Mouse (Mus musculus): ENCODE results near the gene 1700010I14Rik. TPM values are rescaled to one million over a fixed set of nuclear protein-coding genes. Genes with fewer than 3 reads are reported as not detected.
A peak's percentile ranks its signal among the peaks of the same experiment; 100 is the strongest.

Gene 1700010I14Rik
- polyA plus RNA-seq (2016; fragmentation: Nextera tagmentation; extraction: Ambion mirVana): 1.2 and 2.1 TPM in 2 replicates

DNA sequence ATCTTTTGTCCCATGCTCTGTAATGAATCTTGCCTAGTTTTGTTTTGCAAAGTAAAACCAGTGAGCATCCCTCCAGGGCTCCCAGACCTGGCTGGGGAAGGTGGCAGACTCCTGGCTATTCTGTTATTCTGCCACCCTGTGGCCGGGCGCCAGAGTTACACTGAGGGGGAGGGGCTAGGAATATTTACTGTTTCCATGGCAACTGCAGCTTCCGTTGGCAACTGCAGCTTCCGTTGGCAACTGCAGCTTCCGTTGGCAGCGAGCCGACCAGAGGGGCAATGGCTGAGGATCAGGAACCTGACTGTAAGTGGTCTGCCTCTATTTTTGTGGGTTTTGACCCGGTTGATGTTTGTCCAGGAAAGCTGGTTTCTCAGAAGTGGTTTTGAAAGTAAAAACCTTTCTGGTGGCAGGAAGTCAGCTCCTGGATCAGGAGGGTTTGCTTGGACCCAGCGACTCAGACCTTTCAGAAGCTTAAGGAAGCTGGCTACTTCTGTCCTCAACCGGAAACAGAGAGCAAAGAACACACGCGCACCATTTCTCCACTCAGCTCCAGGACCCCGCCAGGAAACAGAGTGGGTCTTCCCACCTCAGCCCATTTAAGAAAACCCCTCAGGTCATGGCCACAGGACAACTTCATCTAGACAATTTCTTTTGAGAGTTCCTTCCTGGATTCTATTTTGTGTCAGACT lies at the start of gene 1700010I14Rik:
Gene 1700010I14Rik, plus strand, starts transcription at position 215 of the 689 bp plus-strand sequence.
- Histone ChIP-seq H3K27ac (peak within 1 kb of the TSS; percentile 32; the same call in 1 of the 2 replicates), H3K27me3 (ENCODE audit: insufficient read depth, poor library complexity, severe bottlenecking) (no peaks in the 10 kb centered on the region), H3K9me3 (no peaks in the 10 kb centered on the region), H3K4me3 (peak within 1 kb of the TSS; percentile 53), H3K4me1 (0 out of 2 replicates have a peak, but pooled peaks cover 6% of the 10 kb centered on the region), H3K36me3 (0 out of 2 replicates have a peak, but pooled peaks cover 5% of the 10 kb centered on the region)
- 8% methylated on average over 13 of the region's 13 CpGs for WGBS
- DNase-seq (ENCODE audit: low spot score): peak; percentile 86

DNA sequence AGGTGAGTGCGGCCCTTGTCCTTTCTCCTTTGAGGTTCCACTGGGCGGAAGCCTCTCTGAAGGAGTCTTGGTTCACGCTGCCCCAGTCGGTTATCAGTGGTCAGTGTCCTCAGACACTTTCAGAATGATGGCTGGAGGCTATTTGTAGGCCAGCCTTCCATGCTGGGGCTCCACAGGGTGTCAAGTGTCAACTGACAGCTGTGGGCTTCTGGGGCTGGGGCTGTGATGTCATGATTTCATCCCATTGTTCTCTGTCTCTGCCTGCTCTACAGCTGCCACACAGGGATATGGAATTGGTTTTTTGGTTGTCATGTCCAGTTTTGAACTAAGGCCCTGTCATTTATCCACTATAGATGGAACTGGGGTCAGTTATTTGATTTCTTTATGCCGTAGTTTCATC lies 36.5 kb upstream of the 1700010I14Rik start:
- no peak for DNase-seq (ENCODE audit: low spot score)
- H3K9me3 ChIP-seq: no peaks in the 10 kb centered on the region
- peaks cover 16% of the 10 kb centered on the region; the same call in 1 of the 2 replicates for H3K27me3 ChIP-seq (ENCODE audit: insufficient read depth, poor library complexity, severe bottlenecking)
- H3K4me3 ChIP-seq: no peak overlapping the region
- peaks cover 6% of the 10 kb centered on the region; the same call in 1 of the 2 replicates for H3K4me1 ChIP-seq
- 58% methylated on average over 5 of the region's 5 CpGs for WGBS
- 0 out of 2 replicates have a peak, but pooled peaks cover 5% of the 10 kb centered on the region for H3K36me3 ChIP-seq
- H3K27ac ChIP-seq: no peak overlapping the region

GRCm38 (mm10) chr17:8952951-8953350 lies 35.2 kb upstream of the 1700010I14Rik start:
- peaks cover 6% of the 10 kb centered on the region; the same call in 1 of the 2 replicates for H3K4me1 ChIP-seq
- 87% methylated on average over 8 of the region's 8 CpGs for WGBS
- DNase-seq (ENCODE audit: low spot score): no peak
- 0 out of 2 replicates have a peak, but pooled peaks cover 5% of the 10 kb centered on the region for H3K36me3 ChIP-seq
- no peak overlapping the region for H3K4me3 ChIP-seq
- no peak overlapping the region for H3K27ac ChIP-seq
- H3K9me3 ChIP-seq: no peaks in the 10 kb centered on the region
- peaks cover 5% of the 10 kb centered on the region; the same call in 1 of the 2 replicates for H3K27me3 ChIP-seq (ENCODE audit: insufficient read depth, poor library complexity, severe bottlenecking)

- Histone ChIP-seq H3K9me3 (no peaks in the 10 kb centered on the region), H3K4me1 (no peaks in the 10 kb centered on the region), H3K27me3 (ENCODE audit: insufficient read depth, poor library complexity, severe bottlenecking) (no peaks in the 10 kb centered on the region), H3K27ac (no peak overlapping the region), H3K4me3 (no peak overlapping the region), H3K36me3 (no peaks in the 10 kb centered on the region)
- 84% methylated on average over 6 of the region's 6 CpGs for WGBS
- no peak for DNase-seq (ENCODE audit: low spot score)
Observed at GRCm38 (mm10) chr17:8958125-8958524, 30.0 kb upstream of the 1700010I14Rik start.

DNA sequence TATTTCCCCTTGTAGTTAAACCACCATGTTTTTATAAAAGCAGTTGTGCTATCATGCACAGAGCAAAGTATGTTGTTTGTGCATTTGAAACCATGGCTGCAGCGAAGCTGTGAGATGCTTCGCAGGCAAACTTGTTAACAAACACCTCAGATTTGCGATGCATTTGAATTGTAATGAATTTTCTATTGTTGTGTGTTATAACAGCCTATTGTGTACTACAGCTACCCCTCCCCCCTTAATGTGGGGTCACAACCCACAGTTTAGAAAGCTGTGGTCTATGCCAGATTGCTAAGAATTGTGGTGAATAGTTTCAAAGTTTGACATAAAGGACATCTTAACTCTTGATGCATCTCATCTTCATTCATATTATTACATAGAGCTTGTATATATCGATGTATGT lies 27.7 kb upstream of the 1700010I14Rik start:
- Histone ChIP-seq H3K27me3 (ENCODE audit: insufficient read depth, poor library complexity, severe bottlenecking) (no peaks in the 10 kb centered on the region), H3K36me3 (no peaks in the 10 kb centered on the region), H3K9me3 (no peaks in the 10 kb centered on the region), H3K4me3 (no peak overlapping the region), H3K27ac (no peak overlapping the region), H3K4me1 (no peaks in the 10 kb centered on the region)
- no peak for DNase-seq (ENCODE audit: low spot score)
- 83% methylated on average over 4 of the region's 4 CpGs for WGBS

DNA sequence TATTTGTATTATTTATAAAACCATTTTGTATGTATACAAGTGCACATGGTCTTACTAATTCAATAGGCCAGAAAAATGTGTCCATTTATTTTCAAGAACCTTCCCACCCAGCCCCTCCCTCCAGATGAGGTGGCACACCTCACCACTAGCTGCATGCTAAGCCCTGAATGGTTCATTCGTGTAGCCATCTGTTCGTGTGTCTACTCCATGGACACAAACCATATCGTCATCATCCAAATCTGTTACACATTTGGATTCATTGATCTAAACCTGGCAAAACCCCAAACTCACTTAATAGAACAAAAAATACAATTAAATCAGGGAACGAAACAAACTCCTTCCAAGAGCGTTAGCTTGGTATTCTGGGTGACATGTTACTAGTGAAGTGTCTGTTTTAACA lies 27.0 kb upstream of the 1700010I14Rik start:
- Histone ChIP-seq H3K27me3 (ENCODE audit: insufficient read depth, poor library complexity, severe bottlenecking) (no peaks in the 10 kb centered on the region), H3K36me3 (no peaks in the 10 kb centered on the region), H3K4me3 (no peak overlapping the region), H3K9me3 (no peaks in the 10 kb centered on the region), H3K4me1 (no peaks in the 10 kb centered on the region), H3K27ac (no peak overlapping the region)
- DNase-seq (ENCODE audit: low spot score): no peak
- 91% methylated on average over 5 of the region's 5 CpGs for whole genome bisulfite sequencing

- Histone ChIP-seq H3K4me3 (no peak overlapping the region), H3K27me3 (ENCODE audit: insufficient read depth, poor library complexity, severe bottlenecking) (no peaks in the 10 kb centered on the region), H3K27ac (no peak overlapping the region), H3K36me3 (no peaks in the 10 kb centered on the region), H3K9me3 (no peaks in the 10 kb centered on the region), H3K4me1 (no peaks in the 10 kb centered on the region)
- 76% methylated on average over 14 of the region's 14 CpGs for WGBS
- no peak for DNase-seq (ENCODE audit: low spot score)
Observed at GRCm38 (mm10) chr17:8961644-8962043, 26.5 kb upstream of the 1700010I14Rik start.

GRCm38 (mm10) chr17:8965177-8965576 lies 23.0 kb upstream of the 1700010I14Rik start:
- no peak overlapping the region for H3K4me3 ChIP-seq
- WGBS: 89% methylated on average over 6 of the region's 6 CpGs
- no peaks in the 10 kb centered on the region for H3K36me3 ChIP-seq
- no peak for DNase-seq (ENCODE audit: low spot score)
- no peaks in the 10 kb centered on the region for H3K27me3 ChIP-seq (ENCODE audit: insufficient read depth, poor library complexity, severe bottlenecking)
- H3K4me1 ChIP-seq: no peaks in the 10 kb centered on the region
- H3K27ac ChIP-seq: no peak overlapping the region
- no peaks in the 10 kb centered on the region for H3K9me3 ChIP-seq

DNA sequence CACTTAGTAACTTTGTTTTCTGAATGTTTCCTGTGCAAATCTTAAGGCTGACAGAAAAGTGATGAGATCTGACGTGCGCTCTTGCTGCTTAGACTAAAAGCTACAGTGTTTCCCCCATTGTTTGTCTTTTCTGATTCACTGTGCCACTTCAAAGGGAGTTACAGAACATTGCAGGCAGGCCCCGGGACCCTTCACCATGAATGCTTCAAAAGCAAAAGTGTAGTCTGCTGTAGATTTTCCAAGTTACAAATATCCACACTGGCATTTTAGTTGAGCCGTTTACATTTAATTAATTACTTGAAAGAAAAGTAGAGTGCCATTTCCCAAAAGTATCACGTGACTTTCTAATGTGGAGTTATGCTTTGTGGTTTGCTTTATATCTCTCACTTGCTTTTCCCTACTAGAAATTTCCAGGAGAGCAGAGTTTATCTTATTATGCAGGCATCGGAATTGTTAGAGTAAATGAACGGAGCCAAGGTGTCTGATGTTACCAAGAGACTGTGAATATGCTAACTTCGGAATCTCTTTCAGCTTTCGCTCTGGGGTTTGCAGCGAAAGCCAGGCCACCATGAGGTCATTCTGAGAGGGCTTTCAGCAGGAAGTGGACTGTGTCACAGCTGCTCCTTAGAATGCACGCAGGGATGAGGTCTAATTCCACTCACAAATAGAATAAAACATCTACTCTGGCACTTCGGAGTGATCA lies 15.8 kb upstream of the 1700010I14Rik start:
- peaks cover 3% of the 10 kb centered on the region; the same call in 1 of the 2 replicates for H3K27me3 ChIP-seq (ENCODE audit: insufficient read depth, poor library complexity, severe bottlenecking)
- no peaks in the 10 kb centered on the region for H3K36me3 ChIP-seq
- H3K9me3 ChIP-seq: no peaks in the 10 kb centered on the region
- no peaks in the 10 kb centered on the region for H3K4me1 ChIP-seq
- no peak for DNase-seq (ENCODE audit: low spot score)
- 47% methylated on average over 12 of the region's 12 CpGs for WGBS
- H3K4me3 ChIP-seq: no peak overlapping the region
- H3K27ac ChIP-seq: no peak overlapping the region

DNA sequence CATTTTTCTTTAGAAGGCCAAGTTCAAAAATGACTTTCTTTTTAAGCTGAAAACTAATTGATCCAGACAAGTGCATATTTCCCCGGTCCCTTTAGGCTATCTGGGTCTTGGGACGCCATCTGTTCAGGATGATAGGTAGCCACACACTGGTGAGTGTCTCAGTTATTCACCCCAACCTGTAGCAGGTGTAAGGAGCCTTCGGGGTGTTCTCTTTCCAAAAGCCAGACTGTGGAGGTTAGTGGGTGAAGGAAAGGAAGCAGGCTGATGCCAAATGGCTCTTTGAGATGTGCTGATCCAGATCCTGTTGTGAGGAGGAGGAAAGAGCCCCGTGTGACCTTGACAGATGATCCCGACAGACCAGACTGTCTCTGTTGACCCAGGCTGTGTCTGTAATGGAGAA lies 14.8 kb upstream of the 1700010I14Rik start:
- peaks cover 3% of the 10 kb centered on the region; the same call in 1 of the 2 replicates for H3K27me3 ChIP-seq (ENCODE audit: insufficient read depth, poor library complexity, severe bottlenecking)
- H3K9me3 ChIP-seq: no peaks in the 10 kb centered on the region
- no peaks in the 10 kb centered on the region for H3K4me1 ChIP-seq
- DNase-seq (ENCODE audit: low spot score): no peak
- no peaks in the 10 kb centered on the region for H3K36me3 ChIP-seq
- H3K4me3 ChIP-seq: no peak overlapping the region
- 63% methylated on average over 5 of the region's 5 CpGs for WGBS
- no peak overlapping the region for H3K27ac ChIP-seq

GRCm38 (mm10) chr17:8974423-8974822 lies 13.7 kb upstream of the 1700010I14Rik start:
- H3K36me3 ChIP-seq: no peaks in the 10 kb centered on the region
- no peaks in the 10 kb centered on the region for H3K4me1 ChIP-seq
- no peak overlapping the region for H3K27ac ChIP-seq
- WGBS: 79% methylated on average over 7 of the region's 7 CpGs
- peaks cover 3% of the 10 kb centered on the region; the same call in 1 of the 2 replicates for H3K27me3 ChIP-seq (ENCODE audit: insufficient read depth, poor library complexity, severe bottlenecking)
- H3K9me3 ChIP-seq: no peaks in the 10 kb centered on the region
- DNase-seq (ENCODE audit: low spot score): no peak
- no peak overlapping the region for H3K4me3 ChIP-seq

GRCm38 (mm10) chr17:8974823-8975397 lies 13.2 kb upstream of the 1700010I14Rik start:
- H3K9me3 ChIP-seq: no peaks in the 10 kb centered on the region
- WGBS: 63% methylated on average over 6 of the region's 6 CpGs
- H3K36me3 ChIP-seq: no peaks in the 10 kb centered on the region
- DNase-seq (ENCODE audit: low spot score): no peak
- no peaks in the 10 kb centered on the region for H3K4me1 ChIP-seq
- peaks cover 3% of the 10 kb centered on the region; the same call in 1 of the 2 replicates for H3K27me3 ChIP-seq (ENCODE audit: insufficient read depth, poor library complexity, severe bottlenecking)
- H3K27ac ChIP-seq: no peak overlapping the region
- H3K4me3 ChIP-seq: no peak overlapping the region

- no peak overlapping the region for H3K27ac ChIP-seq
- no peaks in the 10 kb centered on the region for H3K36me3 ChIP-seq
- DNase-seq (ENCODE audit: low spot score): no peak
- no peaks in the 10 kb centered on the region for H3K9me3 ChIP-seq
- H3K4me3 ChIP-seq: no peak overlapping the region
- WGBS: 87% methylated on average over 6 of the region's 6 CpGs
- peaks cover 7% of the 10 kb centered on the region; the same call in 1 of the 2 replicates for H3K27me3 ChIP-seq (ENCODE audit: insufficient read depth, poor library complexity, severe bottlenecking)
- H3K4me1 ChIP-seq: no peaks in the 10 kb centered on the region
Observed at GRCm38 (mm10) chr17:8976745-8977144, 11.4 kb upstream of the 1700010I14Rik start.
